Mouse (Mus musculus): ENCODE measurements around the gene Ptgfr. TPM values are rescaled to one million over a fixed set of nuclear protein-coding genes. Genes with fewer than 3 reads are reported as not detected.
A peak's percentile ranks its signal among the peaks of the same experiment; 100 is the strongest.

The Ptgfr gene
- under 1 TPM; 0.36 to 0.47 TPM for total RNA-seq (2021)
- long read RNA-seq, full-length matches to known transcripts = 1 of 1 reads
- long read RNA-seq, partial matches to known transcripts = 0 of 1 reads
- long read RNA-seq, other reads (novel, unspliced or antisense) = 0 of 1 reads

- peak in 1 of 2 experiments; percentile 21 for DNase-seq (ENCODE audit: low spot score in 2 of 2)
Measured at GRCm38 (mm10) chr3:151836871-151837680, at the start of gene Ptgfr. Gene Ptgfr, minus strand, starts transcription at chr3:151837630.

- no peak for DNase-seq (ENCODE audit: low spot score in 2 of 2)
Measured at GRCm38 (mm10) chr3:151883881-151884280, 46.5 kb upstream of the Ptgfr start.

GRCm38 (mm10) chr3:151879981-151880380 is 42.6 kb upstream of the Ptgfr start:
- DNase-seq (ENCODE audit: low spot score in 2 of 2) = no peak

GRCm38 (mm10) chr3:151868970-151869369 is 31.5 kb upstream of the Ptgfr start:
- DNase-seq (ENCODE audit: low spot score in 2 of 2) = no peak

- DNase-seq (ENCODE audit: low spot score in 2 of 2) = no peak
Measured at GRCm38 (mm10) chr3:151851344-151851743, 13.9 kb upstream of the Ptgfr start.

- DNase-seq (ENCODE audit: low spot score in 2 of 2) = no peak
Measured at GRCm38 (mm10) chr3:151850621-151851020, 13.2 kb upstream of the Ptgfr start.

GRCm38 (mm10) chr3:151846292-151846691 is 8.9 kb upstream of the Ptgfr start:
- no peak for DNase-seq (ENCODE audit: low spot score in 2 of 2)

GRCm38 (mm10) chr3:151844361-151845154 is 7.1 kb upstream of the Ptgfr start:
- no peak for DNase-seq (ENCODE audit: low spot score in 2 of 2)

- no peak for DNase-seq (ENCODE audit: low spot score in 2 of 2)
Measured at GRCm38 (mm10) chr3:151840688-151841087, 3.3 kb upstream of the Ptgfr start.

GRCm38 (mm10) chr3:151838372-151838771 is 942 bp upstream of the Ptgfr start:
- DNase-seq (ENCODE audit: low spot score in 2 of 2) = no peak

GRCm38 (mm10) chr3:151837749-151838148 is 319 bp upstream of the Ptgfr start:
- no peak for DNase-seq (ENCODE audit: low spot score in 2 of 2)

- no peak for DNase-seq (ENCODE audit: low spot score in 2 of 2)
Measured at GRCm38 (mm10) chr3:151836451-151836850, 979 bp downstream of the Ptgfr start.

GRCm38 (mm10) chr3:151835831-151836230 is 1.6 kb downstream of the Ptgfr start:
- no peak for DNase-seq (ENCODE audit: low spot score in 2 of 2)

- no peak for DNase-seq (ENCODE audit: low spot score in 2 of 2)
Measured at GRCm38 (mm10) chr3:151827950-151828610, 9.3 kb downstream of the Ptgfr start.

- no peak for DNase-seq (ENCODE audit: low spot score in 2 of 2)
Measured at GRCm38 (mm10) chr3:151819811-151820210, 17.6 kb downstream of the Ptgfr start.

GRCm38 (mm10) chr3:151818265-151818664 is 19.2 kb downstream of the Ptgfr start:
- DNase-seq (ENCODE audit: low spot score in 2 of 2) = no peak

- no peak for DNase-seq (ENCODE audit: low spot score in 2 of 2)
Measured at GRCm38 (mm10) chr3:151808613-151809012, 28.8 kb downstream of the Ptgfr start.

- peak in 1 of 2 experiments; percentile 5 for DNase-seq (ENCODE audit: low spot score in 2 of 2)
Measured at GRCm38 (mm10) chr3:151788622-151789021, 48.8 kb downstream of the Ptgfr start.

- peak; percentile 22 to 71 for DNase-seq (ENCODE audit: low spot score in 2 of 2)
Measured at GRCm38 (mm10) chr3:151775089-151775488, 62.3 kb downstream of the Ptgfr start.

- peak; percentile 22 to 67 for DNase-seq (ENCODE audit: low spot score in 2 of 2)
Measured at GRCm38 (mm10) chr3:151771074-151771473, 66.4 kb downstream of the Ptgfr start.

- no peak for DNase-seq (ENCODE audit: low spot score in 2 of 2)
Measured at GRCm38 (mm10) chr3:151749737-151750136, 87.7 kb downstream of the Ptgfr start, which contains the start of gene Ifi44. Gene Ifi44, minus strand, starts transcription at chr3:151749960.

Measured in layer of hippocampus, adult 18-20 months (tissue).